Mouse (Mus musculus): Measurements from ENCODE around the gene Spint2. TPM values are rescaled to one million over a fixed set of nuclear protein-coding genes. Genes with fewer than 3 reads are reported as not detected.
"Not testable (repeated sequence)": the region's sequence is repeated elsewhere in the genome, so short reads cannot be mapped to it uniquely, and the experiment has no call there.

Gene Spint2
- polyA plus RNA-seq, 1 experiment from 2014 or later: 525 TPM

DNA sequence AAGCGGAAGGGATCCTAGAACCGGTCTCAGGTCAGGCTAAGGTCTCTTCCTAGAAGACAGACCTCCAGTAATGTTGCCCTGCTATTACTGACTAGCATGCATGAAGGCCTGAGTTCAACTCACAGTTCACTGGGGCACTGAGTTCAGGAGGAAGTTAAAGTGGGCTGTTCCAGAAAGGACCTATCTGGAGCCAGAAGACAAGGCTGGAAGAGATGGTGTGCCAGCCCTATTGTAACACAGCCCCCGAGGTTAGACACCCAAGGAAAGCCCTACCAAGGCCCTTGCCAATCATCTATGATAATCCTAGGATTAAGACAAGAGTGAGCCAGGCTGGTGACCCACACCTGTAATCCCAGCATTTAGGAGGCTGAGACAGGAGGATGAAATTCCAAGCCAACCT is 50.2 kb downstream of the Spint2 start:
- H3K27me3 ChIP-seq (replicated peaks): peaks cover 10% of the 10 kb centered on the region; the same call in 1 of the 2 replicates
- 60% methylated on average over 3 of the region's 3 CpGs for WGBS
- peak overlapping the region; percentile 99 for H3K4me2 ChIP-seq
- no peaks in the 10 kb centered on the region for H3K9me3 ChIP-seq
- peaks cover 5% of the 10 kb centered on the region; the same call in 1 of the 2 replicates for H3K4me1 ChIP-seq
- no peaks in the 10 kb centered on the region for H3K36me3 ChIP-seq
- no peak overlapping the region for H3K27ac ChIP-seq
- 0 out of 2 replicates have a peak overlapping the region, but pooled peaks have one; percentile 63 for H3K9ac ChIP-seq
- no peak for ATAC-seq (ENCODE audit: insufficient read depth, low FRiP score, low read depth)
- H3K4me3 ChIP-seq (replicated peaks): peak overlapping the region; percentile 66

- H3K36me3 ChIP-seq: no peaks in the 10 kb centered on the region
- no peaks in the 10 kb centered on the region for H3K9me3 ChIP-seq
- H3K9ac ChIP-seq: no peak overlapping the region
- no peak overlapping the region for H3K4me3 ChIP-seq (replicated peaks)
- peaks cover 5% of the 10 kb centered on the region; the same call in 1 of the 2 replicates for H3K4me1 ChIP-seq
- H3K27me3 ChIP-seq (replicated peaks): peaks cover 10% of the 10 kb centered on the region; the same call in 1 of the 2 replicates
- H3K27ac ChIP-seq: no peak overlapping the region
- H3K4me2 ChIP-seq: no peak overlapping the region
- 45% methylated on average over 3 of the region's 3 CpGs for WGBS
- ATAC-seq (ENCODE audit: insufficient read depth, low FRiP score, low read depth): no peak
These were observed 51.2 kb downstream of the Spint2 start for GRCm38 (mm10) chr7:29230560-29230959.

DNA sequence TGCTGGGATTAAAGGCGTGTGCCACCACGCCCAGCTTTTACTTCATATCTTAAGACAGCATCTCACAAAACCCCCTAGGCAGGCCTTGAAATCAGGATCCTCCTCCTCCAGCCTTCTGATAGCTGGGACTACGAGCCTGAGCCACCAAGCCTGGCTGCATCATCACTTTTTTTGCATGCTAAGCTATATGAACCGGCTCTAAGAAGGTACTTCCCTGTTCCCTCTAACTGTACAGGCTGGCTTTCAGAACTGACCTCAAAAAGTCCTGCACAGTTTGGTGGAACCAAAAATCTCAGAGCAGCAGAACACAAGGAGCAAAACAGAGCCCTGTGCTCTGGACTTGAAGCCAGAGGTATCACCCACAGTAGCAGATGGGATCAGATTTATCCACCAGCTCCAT is 53.5 kb downstream of the Spint2 start:
- Histone ChIP-seq H3K27ac (no peak overlapping the region), H3K27me3 (replicated peaks) (peaks cover 10% of the 10 kb centered on the region; the same call in 1 of the 2 replicates), H3K4me2 (no peak overlapping the region), H3K4me3 (replicated peaks) (no peak overlapping the region), H3K9ac (no peak overlapping the region), H3K36me3 (no peaks in the 10 kb centered on the region), H3K4me1 (peaks cover 5% of the 10 kb centered on the region; the same call in 1 of the 2 replicates), H3K9me3 (no peaks in the 10 kb centered on the region)
- no peak for ATAC-seq (ENCODE audit: insufficient read depth, low FRiP score, low read depth)
- WGBS: 68% methylated on average over 4 of the region's 4 CpGs

DNA sequence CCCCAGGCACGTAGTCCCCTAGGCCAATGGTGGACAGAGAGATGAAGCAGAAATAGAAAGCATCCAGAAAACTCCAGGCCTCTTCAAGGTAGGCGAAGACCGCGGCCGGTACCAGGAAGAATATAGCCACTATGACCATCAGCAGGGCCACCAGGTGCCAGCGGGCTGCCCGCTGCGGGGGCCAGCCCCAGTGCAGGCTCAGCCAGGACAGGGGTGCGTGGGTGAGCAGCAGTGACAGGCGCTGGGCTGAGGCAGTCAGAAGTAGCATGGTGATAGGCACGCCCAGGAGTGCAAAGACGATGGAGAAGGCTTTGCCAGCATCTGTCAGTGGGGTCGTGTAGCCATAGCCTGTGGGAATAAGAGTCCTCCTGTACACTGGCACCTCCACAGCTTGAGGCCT is 56.2 kb downstream of the Spint2 start:
- Histone ChIP-seq H3K4me1 (no peaks in the 10 kb centered on the region; the same call in 1 of the 2 replicates), H3K9me3 (no peaks in the 10 kb centered on the region), H3K27me3 (replicated peaks) (no peaks in the 10 kb centered on the region), H3K4me3 (replicated peaks) (no peak overlapping the region), H3K36me3 (no peaks in the 10 kb centered on the region), H3K27ac (no peak overlapping the region), H3K9ac (no peak overlapping the region), H3K4me2 (no peak overlapping the region)
- WGBS: 76% methylated on average over 13 of the region's 13 CpGs
- ATAC-seq (ENCODE audit: insufficient read depth, low FRiP score, low read depth): no peak

DNA sequence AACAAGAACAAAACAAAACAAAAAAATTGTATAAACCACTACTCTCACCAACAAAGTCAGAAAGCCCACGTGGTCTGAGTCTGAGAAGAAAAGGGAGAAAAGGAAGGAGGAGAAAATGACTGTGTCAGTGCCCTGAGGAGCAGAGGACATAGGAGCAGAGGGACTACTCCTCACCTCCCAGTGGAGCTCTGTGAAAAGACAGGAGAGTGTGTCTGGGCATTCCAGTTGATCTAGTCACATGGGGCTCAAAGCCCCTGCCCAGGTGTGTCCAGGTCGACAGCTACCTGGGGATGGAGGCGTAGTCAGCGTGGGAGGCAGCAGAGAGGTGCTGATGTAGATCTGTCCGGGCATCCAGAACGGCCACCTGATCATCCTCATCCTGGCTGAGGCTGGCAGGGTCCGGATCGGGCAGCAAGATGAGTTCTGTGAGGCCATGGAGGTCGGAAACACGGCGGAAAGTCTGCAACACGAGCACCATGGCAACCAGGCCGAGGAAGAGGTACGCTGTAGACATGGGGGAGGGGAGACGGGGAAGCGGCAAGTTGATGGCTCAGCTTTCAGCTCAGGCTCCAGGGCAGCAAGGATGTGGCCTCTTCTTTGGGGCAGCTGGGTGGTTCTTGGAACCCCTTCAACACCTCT is 56.8 kb downstream of the Spint2 start:
- no peak for ATAC-seq (ENCODE audit: insufficient read depth, low FRiP score, low read depth)
- H3K36me3 ChIP-seq: no peaks in the 10 kb centered on the region
- no peaks in the 10 kb centered on the region; the same call in 1 of the 2 replicates for H3K4me1 ChIP-seq
- WGBS: 12% methylated on average over 16 of the region's 16 CpGs
- no peak overlapping the region for H3K27ac ChIP-seq
- H3K4me2 ChIP-seq: no peak overlapping the region
- no peaks in the 10 kb centered on the region for H3K27me3 ChIP-seq (replicated peaks)
- no peak overlapping the region for H3K9ac ChIP-seq
- no peak overlapping the region for H3K4me3 ChIP-seq (replicated peaks)
- no peaks in the 10 kb centered on the region for H3K9me3 ChIP-seq

DNA sequence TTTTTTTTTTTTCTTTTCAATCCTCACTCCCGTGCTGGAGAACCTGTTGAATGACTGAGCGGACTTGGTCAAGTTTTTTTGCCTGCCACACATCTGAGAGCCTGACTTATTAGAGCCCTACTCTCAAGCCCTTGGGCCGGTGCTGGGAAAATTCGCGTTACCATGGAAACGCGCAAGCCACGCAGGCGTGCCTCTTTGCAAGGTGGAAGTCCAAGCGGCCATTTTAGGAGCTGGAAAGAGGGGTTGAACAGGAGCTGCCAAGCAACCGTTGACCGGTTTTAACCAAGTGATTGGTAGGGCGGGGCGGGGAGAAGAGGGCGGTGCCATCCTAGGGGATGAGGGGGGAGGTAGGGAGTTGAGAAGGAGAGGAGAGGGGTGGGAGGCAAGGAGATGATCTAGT is 66.9 kb downstream of the Spint2 start:
- Histone ChIP-seq H3K4me1 (peaks cover 11% of the 10 kb centered on the region), H3K27ac (no peak overlapping the region), H3K4me3 (replicated peaks) (no peak overlapping the region), H3K4me2 (no peak overlapping the region), H3K36me3 (no peaks in the 10 kb centered on the region), H3K27me3 (replicated peaks) (no peaks in the 10 kb centered on the region), H3K9ac (no peak overlapping the region), H3K9me3 (no peaks in the 10 kb centered on the region)
- WGBS: 50% methylated on average over 15 of the region's 15 CpGs
- no peak for ATAC-seq (ENCODE audit: insufficient read depth, low FRiP score, low read depth)

GRCm38 (mm10) chr7:29214236-29214635 is 67.5 kb downstream of the Spint2 start:
- H3K27ac ChIP-seq: no peak overlapping the region
- no peak for ATAC-seq (ENCODE audit: insufficient read depth, low FRiP score, low read depth)

GRCm38 (mm10) chr7:29213675-29214082 is 68.0 kb downstream of the Spint2 start, which contains the start of gene Catsperg1:
TSS of gene Catsperg1 (minus strand) at chr7:29214035.
- no peak within 1 kb of the TSS for H3K4me3 ChIP-seq (replicated peaks)
- H3K27ac ChIP-seq: no peak within 1 kb of the TSS
- peak within 1 kb of the TSS; percentile 21; the same call in 1 of the 2 replicates for H3K4me2 ChIP-seq
- H3K27me3 ChIP-seq (replicated peaks): no peaks in the 10 kb centered on the region
- H3K36me3 ChIP-seq: no peaks in the 10 kb centered on the region
- ATAC-seq (ENCODE audit: insufficient read depth, low FRiP score, low read depth): no peak
- H3K4me1 ChIP-seq: peaks cover 11% of the 10 kb centered on the region
- H3K9me3 ChIP-seq: no peaks in the 10 kb centered on the region
- 5% methylated on average over 20 of the region's 20 CpGs for WGBS
- no peak within 1 kb of the TSS for H3K9ac ChIP-seq

More at GRCm38 (mm10) chr7:29214236-29214635, 67.5 kb downstream of the Spint2 start:
- no peak overlapping the region for H3K4me3 ChIP-seq (replicated peaks)
- no peak overlapping the region for H3K4me2 ChIP-seq
- no peak overlapping the region for H3K9ac ChIP-seq
- H3K9me3 ChIP-seq: no peaks in the 10 kb centered on the region
- no peaks in the 10 kb centered on the region for H3K36me3 ChIP-seq
- H3K4me1 ChIP-seq: peaks cover 11% of the 10 kb centered on the region
- H3K27me3 ChIP-seq (replicated peaks): no peaks in the 10 kb centered on the region
- 62% methylated on average over 2 of the region's 2 CpGs for WGBS

DNA sequence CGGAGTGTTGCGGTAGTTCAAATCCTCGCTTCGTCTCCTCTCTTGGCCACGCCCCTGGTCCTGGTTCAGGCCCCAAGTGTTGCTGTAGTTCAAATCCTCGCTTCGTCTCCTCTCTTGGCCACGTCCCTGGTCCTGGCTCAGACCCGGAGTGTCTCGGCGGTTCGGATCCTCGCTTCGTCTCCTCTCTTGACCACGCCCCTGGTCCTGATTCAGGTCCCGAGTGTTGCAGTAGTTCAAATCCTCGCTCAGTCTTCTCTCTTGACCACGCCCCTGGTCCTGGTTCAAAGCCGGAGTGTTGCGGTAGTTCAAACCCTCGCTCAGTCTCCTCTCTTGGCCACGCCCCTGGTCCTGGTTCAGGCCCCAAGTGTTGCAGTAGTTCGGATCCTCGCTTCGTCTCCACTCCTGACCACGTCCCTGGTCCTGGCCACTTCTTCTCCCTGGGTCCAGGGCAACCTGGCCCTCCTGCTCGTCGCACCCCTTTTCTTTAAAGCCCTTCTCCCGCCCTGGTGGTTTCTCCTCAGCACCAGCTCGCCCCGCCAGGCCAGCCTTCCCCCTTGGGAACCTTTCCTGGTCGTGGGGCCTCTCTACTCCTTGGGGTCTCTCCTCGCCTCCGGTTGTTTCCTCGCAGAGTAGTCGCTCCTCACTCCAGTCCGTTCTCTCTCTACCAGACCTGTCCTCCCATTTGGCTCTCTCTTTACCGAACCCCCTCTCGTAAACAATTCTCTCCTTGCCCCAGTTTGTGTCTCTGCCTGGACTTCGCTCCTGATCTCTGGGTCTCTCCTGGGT is 68.7 kb downstream of the Spint2 start:
- H3K4me3 ChIP-seq (replicated peaks): not testable (repeated sequence)

DNA sequence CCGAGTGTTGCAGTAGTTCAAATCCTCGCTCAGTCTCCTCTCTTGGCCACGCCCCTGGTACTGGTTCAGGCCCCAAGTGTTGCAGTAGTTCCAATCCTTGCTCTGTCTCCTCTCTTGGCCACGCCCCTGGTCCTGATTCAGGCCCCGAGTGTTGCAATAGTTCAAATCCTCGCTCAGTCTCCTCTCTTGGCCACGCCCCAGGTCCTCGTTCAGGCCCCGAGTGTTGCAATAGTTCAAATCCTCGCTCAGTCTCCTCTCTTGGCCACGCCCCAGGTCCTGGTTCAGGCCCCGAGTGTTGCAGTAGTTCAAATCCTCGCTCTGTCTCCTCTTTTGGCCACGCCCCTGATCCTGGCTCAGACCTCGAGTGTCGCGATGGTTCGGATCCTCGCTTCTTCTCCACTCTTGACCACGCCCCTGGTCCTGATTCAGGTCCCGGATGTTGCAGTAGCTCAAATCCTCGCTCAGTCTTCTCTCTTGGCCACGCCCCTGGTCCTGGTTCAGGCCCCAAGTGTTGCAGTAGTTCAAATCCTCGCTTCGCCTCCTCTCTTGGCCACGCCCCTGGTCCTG is 69.4 kb downstream of the Spint2 start:
- Histone ChIP-seq H3K4me1 (peaks cover 11% of the 10 kb centered on the region), H3K9me3 (no peaks in the 10 kb centered on the region), H3K4me3 (replicated peaks) (peak overlapping the region; percentile 37), H3K27ac (peak overlapping the region; percentile 67; the same call in 1 of the 2 replicates), H3K4me2 (peak overlapping the region; percentile 58), H3K36me3 (no peaks in the 10 kb centered on the region), H3K27me3 (replicated peaks) (no peaks in the 10 kb centered on the region), H3K9ac (no peak overlapping the region)
- 17% methylated on average over 26 of the region's 26 CpGs for WGBS
- ATAC-seq (ENCODE audit: insufficient read depth, low FRiP score, low read depth): no peak

More for the DNA sequence above, 68.7 kb downstream of the Spint2 start:
- H3K9ac ChIP-seq; H3K36me3 ChIP-seq; H3K9me3 ChIP-seq; ATAC-seq (ENCODE audit: insufficient read depth, low FRiP score, low read depth); H3K27me3 ChIP-seq (replicated peaks); H3K27ac ChIP-seq: not testable (repeated sequence)
- Histone ChIP-seq H3K4me1 (peaks cover 11% of the 10 kb centered on the region), H3K4me2 (peak overlapping the region; percentile 58; the same call in 1 of the 2 replicates)
- WGBS: 22% methylated on average over 40 of the region's 40 CpGs

GRCm38 (mm10) chr7:29211415-29212198 is 70.1 kb downstream of the Spint2 start:
- H3K36me3 ChIP-seq: no peaks in the 10 kb centered on the region
- H3K4me2 ChIP-seq: peak overlapping the region; percentile 58
- no peak overlapping the region for H3K9ac ChIP-seq
- peak; percentile 86 for ATAC-seq (ENCODE audit: insufficient read depth, low FRiP score, low read depth)
- no peaks in the 10 kb centered on the region for H3K27me3 ChIP-seq (replicated peaks)
- WGBS: 6% methylated on average over 34 of the region's 34 CpGs
- H3K27ac ChIP-seq: peak overlapping the region; percentile 67
- no peaks in the 10 kb centered on the region for H3K9me3 ChIP-seq
- peak overlapping the region; percentile 37 for H3K4me3 ChIP-seq (replicated peaks)
- peaks cover 11% of the 10 kb centered on the region for H3K4me1 ChIP-seq

Measured in stomach, embryonic 15.5 days (tissue).